Mouse (Mus musculus) liver, embryonic 14.5 days (tissue): ENCODE data around the gene Pde8b. TPM values are rescaled to one million over a fixed set of nuclear protein-coding genes. Genes with fewer than 3 reads are reported as not detected.
"Not testable (repeated sequence)": the region's sequence is repeated elsewhere in the genome, so short reads cannot be mapped to it uniquely, and the experiment has no call there.

ENCODE experiments used
- ATAC-seq: fragments of 200-750 bp; cut with Nextera tagmentation; 2 replicates; pipeline ENCODE4 v1.8.0; 2017; ENCODE audit warnings: moderate number of reproducible peaks, mild to moderate bottlenecking, moderate library complexity; ENCODE audit not compliant: insufficient read depth
- DNase-seq, 3 experiments: peaks; one replicate each; pipeline ENCODE4 v3.0.0-alpha.2; 2012 to 2013; ENCODE audit warnings: low read depth in 3 of 3, low spot score in 3 of 3
- H3K27ac ChIP-seq: fragments of 300-500 bp; sonication (generic); 2 replicates; pipeline ENCODE4 v1.5.1; 2014; ENCODE audit warnings: moderate library complexity, mild to moderate bottlenecking, control low read depth, inconsistent platforms
- H3K27me3 ChIP-seq: fragments of 300-500 bp; sonication (generic); 2 replicates; pipeline ENCODE4 v1.6.1; 2014; ENCODE audit warnings: mild to moderate bottlenecking, low read length, moderate library complexity; ENCODE audit not compliant: control insufficient read depth, insufficient read depth
- H3K36me3 ChIP-seq: fragments of 300-500 bp; sonication (generic); replicated peaks from 2 replicates; pipeline ENCODE4 v1.6.1; 2014; ENCODE audit warnings: low read depth; ENCODE audit not compliant: control insufficient read depth, insufficient read depth
- H3K4me1 ChIP-seq, 2 experiments: fragments of 200-500 bp in 1 of 2; fragments of 300-500 bp in 1 of 2; sonication (generic) in 1 of 2; replicated peaks; 2 replicates each; pipeline ENCODE4 v1.6.1; 2012 to 2014; ENCODE audit warnings: antibody characterized with exemption in 1 of 2, inconsistent platforms in 1 of 2, low read length in 1 of 2; ENCODE audit not compliant: control insufficient read depth in 2 of 2, insufficient read depth in 2 of 2
- H3K4me2 ChIP-seq: fragments of 300-500 bp; sonication (generic); 2 replicates; pipeline ENCODE4 v1.6.1; 2014; ENCODE audit warnings: low read depth, mild to moderate bottlenecking, control low read depth, moderate library complexity
- H3K4me3 ChIP-seq, 2 experiments: fragments of 200-500 bp in 1 of 2; fragments of 300-500 bp in 1 of 2; sonication (generic) in 1 of 2; 2 replicates each; pipeline ENCODE4 v1.5.1; 2012 to 2014; ENCODE audit warnings: low read depth in 2 of 2, low read length in 2 of 2, mild to moderate bottlenecking in 2 of 2, control low read depth in 1 of 2, inconsistent platforms in 1 of 2, moderate library complexity in 1 of 2; ENCODE audit not compliant: insufficient read depth in 1 of 2
- H3K9ac ChIP-seq: fragments of 300-500 bp; sonication (generic); replicated peaks from 2 replicates; pipeline ENCODE4 v1.6.1; 2014; ENCODE audit warnings: mild to moderate bottlenecking, control low read depth, moderate library complexity
- H3K9me3 ChIP-seq: fragments of 300-500 bp; sonication (generic); 2 replicates; pipeline ENCODE4 v1.6.1; 2016; ENCODE audit warnings: low read length, mixed read lengths; ENCODE audit not compliant: control insufficient read depth
- CTCF ChIP-seq: IDR thresholded peaks from 2 replicates; pipeline ENCODE4 v1.5.1; 2016; ENCODE audit warnings: antibody characterized with exemption, low read depth, control low read depth
- EP300 ChIP-seq: IDR thresholded peaks from 2 replicates; pipeline ENCODE4 v1.6.1; 2016; ENCODE audit warnings: antibody characterized with exemption, low read depth
- WGBS: fragments of 180-500 bp; shearing (Covaris S2); extraction: QIAGEN DNeasy Blood & Tissue Kit; methylation state at CpG from one replicate; pipeline ENCODE4 v1.1.7; 2014; ENCODE audit not compliant: insufficient replicate concordance; 5-methylcytosine and 5-hydroxymethylcytosine counted together
- polyA plus RNA-seq, 2 experiments: library from polyadenylated mRNA; depleted of rRNA in 1 of 2; stranded (reverse) in 1 of 2; unstranded in 1 of 2; fragments of >200 nt; fragmentation: Nextera tagmentation in 1 of 2; extraction: Ambion mirVana in 1 of 2; gene quantifications; 2 replicates each; pipeline versions ENCODE4 v1.2.1 to v1.2.3; 2012 to 2014

Pde8b gene
- polyA plus RNA-seq, 2 experiments: 0.37 to 0.40 TPM

DNA sequence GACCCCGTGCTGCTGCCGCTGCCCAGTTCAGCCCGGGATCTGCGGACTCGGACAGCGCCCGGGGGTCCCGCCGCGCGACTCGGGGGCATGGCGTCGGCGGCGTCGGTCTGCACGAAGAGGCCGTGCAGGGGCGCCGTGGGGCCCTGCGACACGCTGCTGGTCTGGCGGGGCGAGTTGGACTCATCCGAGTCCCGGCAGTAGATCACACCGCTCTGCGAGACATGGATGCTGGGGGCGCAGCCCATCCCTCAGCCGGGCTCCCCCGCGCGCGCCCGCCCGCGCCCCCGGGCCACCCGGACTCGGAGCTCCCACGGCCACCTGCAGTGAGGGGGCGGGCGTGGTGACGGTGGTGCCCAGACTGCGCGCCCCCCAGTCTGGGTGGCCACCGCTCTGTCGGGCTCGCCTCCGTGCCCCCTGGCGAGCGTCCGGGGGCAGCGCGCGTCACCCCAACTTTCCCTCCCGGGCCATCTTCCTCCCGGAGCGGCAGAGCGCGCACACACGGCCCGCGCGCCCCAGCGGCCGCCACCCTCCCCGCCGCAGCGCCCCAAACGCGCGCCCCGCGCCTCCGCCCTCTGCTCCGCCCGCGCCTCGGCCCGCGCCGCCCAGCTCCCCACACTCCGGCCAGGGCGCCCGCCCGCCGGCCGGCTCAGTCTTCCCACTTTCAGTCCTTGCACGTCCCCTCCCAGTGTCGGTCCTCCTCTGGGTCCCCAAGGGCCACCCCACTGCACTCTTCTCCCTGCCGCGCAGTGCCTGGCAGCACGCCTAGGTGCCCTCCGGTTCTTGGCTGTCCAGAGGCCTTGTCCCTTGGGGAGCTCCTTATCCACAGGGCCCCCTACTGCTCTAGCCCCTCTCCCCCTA is 27.3 kb downstream of the Pde8b start:
- Histone ChIP-seq H3K27ac (no peak overlapping the region), H3K4me2 (peak overlapping the region; percentile 57), H3K4me1 (no peaks in the 10 kb centered on the region), H3K4me3 (peak overlapping the region; percentile 26 to 42), H3K27me3 (peaks cover 24% of the 10 kb centered on the region), H3K9ac (no peak overlapping the region), H3K9me3 (no peaks in the 10 kb centered on the region), H3K36me3 (no peaks in the 10 kb centered on the region)
- 2% methylated on average over 69 of the region's 96 CpGs for WGBS
- no peak for TF ChIP-seq CTCF
- TF ChIP-seq EP300: no peak
- no peak for DNase-seq
- no peak for ATAC-seq

GRCm38 (mm10) chr13:95221882-95222568 is 28.1 kb downstream of the Pde8b start:
- Histone ChIP-seq H3K9ac (no peak overlapping the region), H3K4me2 (peak overlapping the region; percentile 57), H3K36me3 (no peaks in the 10 kb centered on the region), H3K4me3 (peak overlapping the region in 1 of 2 experiments; percentile 42; a peak in 2 of 4 replicates), H3K4me1 (no peaks in the 10 kb centered on the region), H3K27ac (no peak overlapping the region), H3K9me3 (no peaks in the 10 kb centered on the region), H3K27me3 (peaks cover 24% of the 10 kb centered on the region)
- ATAC-seq: no peak
- WGBS: 6% methylated on average over 24 of the region's 24 CpGs
- no peak for DNase-seq
- TF ChIP-seq EP300 (no peak), CTCF (no peak)

DNA sequence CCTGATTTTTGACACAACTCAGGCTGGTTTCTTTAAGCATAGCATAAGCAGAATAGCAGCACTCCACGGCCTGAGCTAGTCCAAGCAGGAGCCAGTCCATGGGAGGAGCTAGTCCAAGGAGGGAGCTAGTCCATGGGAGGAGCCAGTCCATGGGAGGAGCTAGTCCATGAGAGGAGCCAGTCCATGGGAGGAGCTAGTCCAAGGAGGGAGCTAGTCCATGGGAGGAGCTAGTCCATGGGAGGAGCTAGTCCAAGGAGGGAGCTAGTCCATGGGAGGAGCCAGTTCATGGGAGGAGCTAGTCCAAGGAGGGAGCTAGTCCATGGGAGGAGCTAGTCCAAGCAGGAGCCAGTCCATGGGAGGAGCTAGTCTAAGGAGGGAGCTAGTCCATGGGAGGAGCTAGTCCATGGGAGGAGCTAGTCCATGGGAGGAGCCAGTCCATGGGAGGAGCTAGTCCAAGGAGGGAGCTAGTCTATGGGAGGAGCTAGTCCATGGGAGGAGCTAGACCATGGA is 34.4 kb downstream of the Pde8b start:
- not testable (repeated sequence) for H3K4me2 ChIP-seq, DNase-seq, H3K9ac ChIP-seq, H3K4me3 ChIP-seq, ATAC-seq, H3K27me3 ChIP-seq, H3K4me1 ChIP-seq, H3K27ac ChIP-seq, H3K36me3 ChIP-seq, H3K9me3 ChIP-seq
- WGBS: 47% methylated on average over 1 of the region's 1 CpGs

- Histone ChIP-seq H3K9ac (no peak overlapping the region), H3K27me3 (no peaks in the 10 kb centered on the region), H3K36me3 (no peaks in the 10 kb centered on the region), H3K4me1 (no peaks in the 10 kb centered on the region), H3K27ac (no peak overlapping the region), H3K4me3 (no peak overlapping the region), H3K4me2 (no peak overlapping the region), H3K9me3 (no peaks in the 10 kb centered on the region)
- no peak for TF ChIP-seq CTCF
- TF ChIP-seq EP300: no peak
- 51% methylated on average over 5 of the region's 5 CpGs for WGBS
- DNase-seq (no peak), ATAC-seq (no peak)
Observed at GRCm38 (mm10) chr13:95212320-95212719, 37.8 kb downstream of the Pde8b start.

GRCm38 (mm10) chr13:95207301-95207700 is 42.8 kb downstream of the Pde8b start:
- H3K4me1 ChIP-seq, H3K9me3 ChIP-seq, ATAC-seq, H3K4me3 ChIP-seq, DNase-seq, H3K27ac ChIP-seq, H3K4me2 ChIP-seq, H3K27me3 ChIP-seq, H3K36me3 ChIP-seq, H3K9ac ChIP-seq: not testable (repeated sequence)
- WGBS: 66% methylated on average over 7 of the region's 7 CpGs
